Mouse (Mus musculus) embryonic fibroblast, embryonic 13.5 days (primary cell): ENCODE data around the gene B3gat2. TPM values are rescaled to one million over a fixed set of nuclear protein-coding genes. Genes with fewer than 3 reads are reported as not detected.

ENCODE experiments used
- H3K27ac ChIP-seq: 2 replicates; pipeline ENCODE4 v1.5.1; 2012; ENCODE audit warnings: low read length, control low read depth, inconsistent platforms; ENCODE audit not compliant: insufficient read depth
- H3K4me1 ChIP-seq: 2 replicates; pipeline ENCODE4 v1.6.1; 2011; ENCODE audit warnings: low read length; ENCODE audit not compliant: control insufficient read depth, insufficient read depth
- H3K4me3 ChIP-seq: 2 replicates; pipeline ENCODE4 v1.5.1; 2011; ENCODE audit warnings: mild to moderate bottlenecking, control low read depth, low read length; ENCODE audit not compliant: insufficient read depth
- CTCF ChIP-seq: IDR thresholded peaks from 2 replicates; pipeline ENCODE4 v1.5.1; 2011; ENCODE audit warnings: mild to moderate bottlenecking, control low read depth, low read length, moderate library complexity, borderline replicate concordance; ENCODE audit not compliant: insufficient read depth
- POLR2A ChIP-seq: IDR thresholded peaks from 2 replicates; pipeline ENCODE4 v1.6.1; 2011; ENCODE audit warnings: low read depth, mild to moderate bottlenecking, control low read depth, low read length, moderate library complexity
- polyA plus RNA-seq: library from polyadenylated mRNA; stranded (reverse); fragments of >200 nt; gene quantifications from 2 replicates; pipeline ENCODE4 v1.2.4, GENCODE M21; 2011; ENCODE audit warnings: low read depth; ENCODE audit not compliant: missing spikeins, insufficient read length

The B3gat2 gene
- polyA plus RNA-seq, 1 experiment, result 0.09 TPM

GRCm38 (mm10) chr1:23860944-23861343, 99.4 kb downstream of the B3gat2 start:
- no peaks in the 10 kb centered on the region; the same call in 1 of the 2 replicates for H3K4me1 ChIP-seq
- no peak overlapping the region for H3K4me3 ChIP-seq
- no peak for TF ChIP-seq CTCF
- no peak overlapping the region for H3K27ac ChIP-seq

DNA sequence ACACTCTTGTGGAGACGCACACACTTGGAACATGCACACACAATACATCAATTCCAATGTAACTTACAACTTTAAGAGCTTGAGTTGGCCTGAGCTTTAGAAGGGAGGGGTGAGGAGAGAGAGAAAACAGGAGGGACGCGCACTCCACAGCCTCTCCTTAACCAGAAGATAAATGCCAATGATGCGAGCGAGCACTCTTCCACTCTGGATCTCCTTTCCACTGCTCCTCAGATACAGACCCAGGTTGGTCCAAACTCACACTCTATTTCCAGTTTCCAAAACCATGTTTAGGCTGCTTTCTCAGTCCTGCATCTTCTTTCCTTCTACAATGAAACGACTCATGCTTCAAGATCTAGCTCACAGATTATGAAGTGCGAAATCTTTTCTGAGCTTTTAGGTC, 104.0 kb downstream of the B3gat2 start:
- Histone ChIP-seq H3K4me1 (no peaks in the 10 kb centered on the region), H3K27ac (no peak overlapping the region), H3K4me3 (no peak overlapping the region)
- TF ChIP-seq CTCF (no peak), POLR2A (no peak)

GRCm38 (mm10) chr1:23867350-23867862, 105.9 kb downstream of the B3gat2 start:
- no peak overlapping the region for H3K4me3 ChIP-seq
- TF ChIP-seq CTCF (no peak), POLR2A (no peak)
- no peaks in the 10 kb centered on the region for H3K4me1 ChIP-seq
- H3K27ac ChIP-seq, result no peak overlapping the region

GRCm38 (mm10) chr1:23872194-23872593, 110.6 kb downstream of the B3gat2 start:
- no peaks in the 10 kb centered on the region for H3K4me1 ChIP-seq
- no peak overlapping the region for H3K27ac ChIP-seq
- TF ChIP-seq CTCF (no peak), POLR2A (no peak)
- H3K4me3 ChIP-seq, result no peak overlapping the region

DNA sequence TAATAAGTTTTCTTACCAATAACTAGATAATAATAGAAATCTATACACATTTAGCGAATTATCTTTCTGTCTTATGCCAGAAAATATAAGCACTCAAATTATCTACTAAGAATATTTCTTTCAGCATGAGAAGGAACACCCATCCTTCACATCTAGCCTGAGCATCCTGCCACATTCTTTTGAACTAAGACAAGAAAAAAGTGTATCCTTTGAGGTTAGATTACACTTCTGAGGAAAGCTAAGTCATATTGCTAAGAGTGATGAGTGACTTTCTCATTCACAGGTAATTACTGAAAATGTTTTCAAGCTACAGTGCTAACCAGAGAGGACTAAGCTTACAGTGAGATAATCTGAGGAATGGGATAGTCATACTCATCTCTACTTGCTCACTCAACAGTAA, 121.1 kb downstream of the B3gat2 start:
- no peak for TF ChIP-seq CTCF
- no peak for TF ChIP-seq POLR2A
- H3K4me1 ChIP-seq, result no peaks in the 10 kb centered on the region
- H3K4me3 ChIP-seq, result no peak overlapping the region
- no peak overlapping the region for H3K27ac ChIP-seq

- H3K4me1 ChIP-seq, result no peaks in the 10 kb centered on the region
- H3K27ac ChIP-seq, result no peak overlapping the region
- H3K4me3 ChIP-seq, result no peak overlapping the region
- no peak for TF ChIP-seq POLR2A
- no peak for TF ChIP-seq CTCF
Measured at GRCm38 (mm10) chr1:23884087-23884668, 122.6 kb downstream of the B3gat2 start.

DNA sequence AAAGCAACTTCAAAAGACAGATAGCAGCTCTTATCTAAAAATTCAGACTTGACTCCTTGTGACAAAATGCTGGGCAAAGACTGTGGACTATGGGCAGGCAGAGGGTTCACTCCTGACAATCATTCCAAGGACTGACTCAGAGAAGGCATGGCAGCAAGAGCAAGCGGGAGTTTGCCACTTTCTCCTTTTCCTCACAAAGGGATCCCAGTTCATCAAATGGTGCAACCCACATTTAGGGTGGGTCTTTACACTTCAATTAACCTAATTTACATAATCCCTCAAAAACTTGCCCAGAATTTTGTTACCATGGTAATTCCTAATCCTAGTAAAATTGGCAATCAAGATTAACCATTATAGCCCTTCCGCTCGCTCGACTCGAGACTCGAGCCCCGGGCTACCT, 123.4 kb downstream of the B3gat2 start:
- H3K4me1 ChIP-seq, result no peaks in the 10 kb centered on the region
- no peak overlapping the region for H3K4me3 ChIP-seq
- TF ChIP-seq POLR2A, result no peak
- TF ChIP-seq CTCF, result no peak
- H3K27ac ChIP-seq, result no peak overlapping the region

DNA sequence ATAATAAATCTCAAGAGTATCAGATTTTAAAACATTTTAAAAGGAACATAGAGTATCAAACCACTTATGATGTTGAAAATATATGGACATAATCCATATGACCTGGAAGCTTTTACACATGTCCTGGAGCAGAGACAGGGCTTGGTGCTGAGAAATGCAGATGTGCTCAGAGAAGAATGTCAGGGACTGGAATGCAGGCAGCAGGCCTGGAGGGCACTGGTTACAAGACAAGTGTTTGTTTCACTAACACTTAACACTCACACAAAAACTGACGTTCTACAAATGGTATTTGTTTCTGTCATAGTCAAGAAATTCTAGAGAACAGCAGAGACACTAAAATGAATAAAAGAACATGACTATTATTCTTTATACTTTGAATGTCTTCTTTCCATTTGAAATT, 130.5 kb downstream of the B3gat2 start:
- no peak overlapping the region for H3K4me3 ChIP-seq
- no peak for TF ChIP-seq CTCF
- TF ChIP-seq POLR2A, result no peak
- H3K27ac ChIP-seq, result no peak overlapping the region
- 0 out of 2 replicates have a peak, but pooled peaks cover 2% of the 10 kb centered on the region for H3K4me1 ChIP-seq

Other genes with a start within 250 kb of the B3gat2 start
- 87.4 and 123 TPM in 2 replicates for gene Smap1, start 160.6 kb downstream of the B3gat2 start, polyA plus RNA-seq
- 27.4 and 30.2 TPM in 2 replicates for gene Sdhaf4, start 243.9 kb downstream of the B3gat2 start, polyA plus RNA-seq